Mouse (Mus musculus) kidney, postnatal 10 days (tissue): Measurements from ENCODE around the gene Opcml.

ENCODE experiments used
- DNase-seq: peaks from one replicate; pipeline ENCODE4 v3.0.0; 2021; ENCODE audit warnings: mixed read lengths

Gene Opcml

GRCm38 (mm10) chr9:28569041-28569522 lies 778.5 kb downstream of the Opcml start:
- no peak for DNase-seq

GRCm38 (mm10) chr9:28569776-28570175 lies 779.2 kb downstream of the Opcml start:
- DNase-seq = no peak

- no peak for DNase-seq
These were observed 781.1 kb downstream of the Opcml start for GRCm38 (mm10) chr9:28571682-28572081.

- DNase-seq = no peak
These were observed 781.7 kb downstream of the Opcml start for GRCm38 (mm10) chr9:28572136-28572774.

DNA sequence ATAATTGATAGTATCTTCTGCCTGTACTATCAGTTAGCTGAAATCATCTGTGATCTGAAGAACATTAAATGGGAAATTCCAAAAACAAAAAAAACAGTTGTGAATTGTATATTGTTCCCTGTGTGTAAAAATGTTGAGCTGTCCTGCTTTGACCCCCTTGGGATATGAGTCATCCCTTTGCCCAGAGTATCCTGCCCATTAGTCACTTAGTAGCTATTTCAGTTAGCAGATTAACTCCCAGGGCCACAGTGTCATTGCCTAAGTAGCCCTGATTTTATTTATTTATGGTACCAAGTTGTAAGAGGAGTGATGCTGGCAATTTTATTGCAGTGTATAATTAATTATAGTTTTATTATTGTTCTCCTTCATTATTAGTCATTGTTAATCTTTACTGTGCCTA lies 788.2 kb downstream of the Opcml start:
- DNase-seq = no peak

DNA sequence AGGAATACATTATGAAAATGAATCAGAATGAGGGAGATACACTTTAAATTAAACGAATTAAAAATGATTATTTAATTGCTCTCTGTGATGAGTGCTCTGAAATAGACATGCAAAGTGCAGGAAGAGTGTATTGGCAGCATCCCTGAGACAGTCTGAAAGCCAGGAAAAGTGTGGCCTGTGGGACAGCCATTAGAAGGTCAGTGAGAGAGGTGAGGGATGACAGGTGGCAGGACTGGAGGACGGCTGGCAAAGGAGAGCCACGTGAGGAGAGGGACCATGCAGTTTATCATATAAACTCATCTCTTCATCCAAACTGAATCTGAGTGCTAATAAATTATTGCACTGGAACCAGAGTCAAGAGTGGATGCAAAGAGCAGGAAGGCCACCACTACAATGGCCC lies 796.7 kb downstream of the Opcml start:
- DNase-seq = no peak

GRCm38 (mm10) chr9:28587857-28588388 lies 797.3 kb downstream of the Opcml start:
- no peak for DNase-seq

- DNase-seq = no peak
These were observed 797.9 kb downstream of the Opcml start for GRCm38 (mm10) chr9:28588488-28588887.

- DNase-seq = no peak
These were observed 801.6 kb downstream of the Opcml start for GRCm38 (mm10) chr9:28592208-28592607.

- DNase-seq = no peak
These were observed 804.5 kb downstream of the Opcml start for GRCm38 (mm10) chr9:28595062-28595461.

GRCm38 (mm10) chr9:28605561-28605960 lies 815.0 kb downstream of the Opcml start:
- no peak for DNase-seq

GRCm38 (mm10) chr9:28613683-28614620 lies 823.4 kb downstream of the Opcml start:
- no peak for DNase-seq

- no peak for DNase-seq
These were observed 824.9 kb downstream of the Opcml start for GRCm38 (mm10) chr9:28615447-28615846.

GRCm38 (mm10) chr9:28617666-28618065 lies 827.1 kb downstream of the Opcml start:
- no peak for DNase-seq

- no peak for DNase-seq
These were observed 827.8 kb downstream of the Opcml start for GRCm38 (mm10) chr9:28618186-28618892.

- no peak for DNase-seq
These were observed 831.4 kb downstream of the Opcml start for GRCm38 (mm10) chr9:28621939-28622338.

DNA sequence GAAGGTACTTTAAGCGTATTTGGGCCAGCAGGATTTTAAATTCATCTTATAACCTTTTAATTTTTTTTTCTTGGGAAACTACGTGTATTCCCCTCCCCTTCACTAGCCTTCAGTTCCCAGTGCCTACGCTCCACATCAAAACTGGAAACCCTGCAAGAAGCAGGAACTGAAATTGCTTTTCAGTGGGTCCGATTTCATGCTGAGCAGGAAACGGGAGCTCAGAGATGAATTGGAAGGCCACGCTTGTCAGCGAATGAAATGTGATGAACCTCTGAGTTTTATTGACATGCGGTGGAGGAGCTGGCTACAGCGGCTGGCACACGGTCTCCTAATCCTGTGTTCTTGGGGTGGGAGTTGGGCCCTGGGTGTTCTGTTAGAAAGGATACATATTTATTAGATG lies 834.3 kb downstream of the Opcml start:
- no peak for DNase-seq

GRCm38 (mm10) chr9:28642766-28643165 lies 852.2 kb downstream of the Opcml start:
- no peak for DNase-seq

DNA sequence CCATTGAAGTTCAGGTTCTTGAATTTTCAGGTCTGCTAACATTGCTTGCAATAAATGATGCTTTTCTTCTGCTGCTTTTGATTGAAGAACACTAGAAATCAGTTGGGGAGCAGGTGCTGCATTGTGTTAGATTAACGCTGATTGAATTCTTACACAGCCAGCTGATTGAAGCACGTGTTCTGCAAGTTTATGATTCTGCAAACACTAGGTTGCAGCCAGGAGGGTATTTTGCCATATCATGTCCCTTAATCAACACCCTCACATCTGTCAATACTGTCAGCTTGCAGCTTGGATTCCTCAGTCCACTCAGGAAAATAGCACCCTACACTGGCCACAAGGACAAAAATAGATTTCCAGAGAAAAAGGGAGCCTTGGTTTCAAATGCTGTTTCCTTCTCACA lies 853.5 kb downstream of the Opcml start:
- DNase-seq = no peak

- DNase-seq = no peak
These were observed 859.5 kb downstream of the Opcml start for GRCm38 (mm10) chr9:28650089-28650488.

DNA sequence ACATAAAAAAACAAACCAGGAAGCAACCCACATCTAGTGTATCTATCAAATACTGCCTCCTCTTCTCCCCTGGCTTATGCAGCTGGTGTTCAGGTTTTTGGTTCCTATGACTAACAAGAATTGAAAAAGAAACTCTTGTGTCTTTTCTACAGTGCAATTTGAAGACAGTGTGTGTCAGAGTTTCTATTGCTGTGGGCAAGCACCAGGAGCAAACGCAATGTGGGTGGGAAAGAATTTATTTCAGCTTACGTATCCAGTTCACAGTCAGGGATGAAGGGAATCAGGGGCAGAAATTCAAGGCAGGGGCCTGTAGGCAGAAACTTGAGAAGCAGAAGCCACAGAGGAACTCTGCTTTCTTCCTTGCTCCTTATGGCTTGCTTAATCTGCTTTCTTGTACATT lies 869.4 kb downstream of the Opcml start:
- DNase-seq = no peak

GRCm38 (mm10) chr9:28662882-28663281 lies 872.3 kb downstream of the Opcml start:
- no peak for DNase-seq

- DNase-seq = no peak
These were observed 889.7 kb downstream of the Opcml start for GRCm38 (mm10) chr9:28680309-28680708.
